Mouse (Mus musculus) lung, postnatal 0 days (tissue): Measurements from ENCODE around the gene Btg2.

Experiments used
- CTCF ChIP-seq: IDR thresholded peaks from 2 replicates; pipeline ENCODE4 v1.5.1; 2016; ENCODE audit warnings: antibody characterized with exemption, mild to moderate bottlenecking
- EP300 ChIP-seq: IDR thresholded peaks from 2 replicates; pipeline ENCODE4 v1.6.1; 2016; ENCODE audit warnings: antibody characterized with exemption, mild to moderate bottlenecking, control low read depth

GRCm38 (mm10) chr1:134055666-134056245, 23.2 kb downstream of the Btg2 start:
- TF ChIP-seq CTCF (no peak), EP300 (no peak)
